Mouse (Mus musculus) brain, embryonic 14.5 days (tissue): ENCODE measurements around the gene Acot3.

ENCODE experiments used
- CTCF ChIP-seq: fragments of 200-500 bp; IDR thresholded peaks from 2 replicates; pipeline ENCODE4 v1.5.1; 2012; ENCODE audit warnings: inconsistent platforms, mild to moderate bottlenecking, moderate library complexity, borderline replicate concordance; ENCODE audit not compliant: insufficient read depth, insufficient read length; ENCODE audit errors: extremely low read depth
- POLR2A ChIP-seq: fragments of 200-500 bp; IDR thresholded peaks from 2 replicates; pipeline ENCODE4 v1.6.1; 2012; ENCODE audit warnings: mild to moderate bottlenecking, inconsistent platforms, borderline replicate concordance; ENCODE audit not compliant: poor library complexity, insufficient read depth, insufficient read length, severe bottlenecking; ENCODE audit errors: extremely low read depth

GRCm38 (mm10) chr12:84051937-84052474 is at the start of gene Acot3:
- TF ChIP-seq POLR2A (no peak), CTCF (no peak)
